Mouse (Mus musculus) frontal cortex, postnatal 10 days (tissue): Measurements from ENCODE around the gene Runx1.

Source experiments
- DNase-seq, 2 experiments: peaks; one replicate each; pipeline ENCODE4 v3.0.0; 2022; ENCODE audit warnings: low spot score in 2 of 2, mixed read lengths in 1 of 2

The Runx1 gene

GRCm38 (mm10) chr16:92699531-92700397 is 126.2 kb downstream of the Runx1 start:
- DNase-seq: no peak

- peak; percentile 44 to 81 for DNase-seq
Observed at GRCm38 (mm10) chr16:92698612-92698998, 127.3 kb downstream of the Runx1 start.

DNA sequence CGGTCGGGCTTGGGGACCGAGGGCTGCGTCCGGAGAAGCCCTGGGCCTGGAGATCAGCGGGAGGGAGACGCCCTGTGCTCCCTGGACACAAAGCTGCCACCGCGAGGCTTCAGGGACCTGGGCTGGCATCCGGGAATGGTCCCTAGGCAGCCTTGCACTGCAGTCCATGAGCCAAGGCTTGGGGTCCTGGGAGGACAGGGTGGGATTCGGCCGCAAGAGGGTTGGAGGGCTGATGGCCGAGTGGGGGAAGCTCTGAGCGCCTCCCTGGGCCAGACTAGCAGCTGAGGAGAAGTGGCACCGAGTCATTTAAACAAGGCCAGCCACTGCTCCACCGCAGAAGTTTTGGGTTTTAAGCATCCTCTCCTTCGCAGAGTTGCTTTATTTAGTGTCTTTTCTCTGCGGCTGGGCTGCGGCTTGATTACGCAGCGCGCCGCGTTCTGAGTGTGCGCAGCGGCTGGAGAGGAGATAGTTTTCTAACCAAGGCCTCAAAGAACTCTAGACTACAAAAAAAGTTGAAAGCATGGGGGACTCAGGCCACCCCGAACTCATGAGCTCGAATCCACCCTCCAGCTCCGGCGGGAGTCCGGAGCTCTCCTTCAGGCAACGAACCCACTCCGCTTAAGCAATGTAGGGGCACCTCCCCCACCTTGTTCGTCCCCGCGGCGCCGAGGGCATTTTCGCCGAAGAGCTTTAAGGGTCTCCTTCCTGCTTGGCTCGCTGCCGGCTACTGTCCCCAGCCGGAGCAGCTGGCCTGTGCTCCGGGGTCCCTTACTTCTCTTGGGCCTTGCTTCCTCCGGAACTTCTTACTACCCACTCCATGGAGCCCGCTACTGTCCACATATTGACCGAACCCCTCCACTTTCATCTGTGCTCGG is 128.0 kb downstream of the Runx1 start:
- DNase-seq: peak in 1 of 2 experiments; percentile 21

- peak in 1 of 2 experiments; percentile 39 for DNase-seq
Observed at GRCm38 (mm10) chr16:92697227-92697736, 128.7 kb downstream of the Runx1 start.

DNA sequence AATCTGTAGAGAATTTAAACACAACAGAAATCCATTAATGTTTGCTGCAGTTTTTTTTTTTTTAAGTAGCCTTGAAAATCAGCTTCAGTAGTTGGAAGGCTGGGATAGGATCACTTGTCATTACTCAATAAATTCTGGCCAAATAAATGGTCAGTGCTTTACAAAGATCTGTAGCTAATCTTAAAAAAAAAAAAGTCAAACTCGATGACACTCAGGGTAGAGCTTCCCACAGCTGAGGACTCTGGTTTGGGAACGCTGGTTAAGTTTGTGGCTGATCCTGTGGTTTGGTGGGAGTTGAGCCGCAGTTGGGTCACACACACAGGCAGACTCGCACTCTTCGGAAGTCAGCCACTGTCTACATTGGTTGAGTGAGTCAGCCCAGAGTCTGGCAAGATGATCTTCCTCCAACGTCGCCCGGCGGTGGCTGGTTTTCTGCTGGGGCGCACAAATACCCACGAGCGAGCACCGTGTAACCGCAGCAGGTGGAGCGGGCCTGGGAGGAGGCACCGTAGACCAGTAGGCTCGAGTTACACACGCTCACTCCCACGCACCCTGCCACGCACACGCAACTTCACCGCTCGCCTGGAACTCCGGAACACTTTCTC is 129.4 kb downstream of the Runx1 start:
- no peak for DNase-seq

DNA sequence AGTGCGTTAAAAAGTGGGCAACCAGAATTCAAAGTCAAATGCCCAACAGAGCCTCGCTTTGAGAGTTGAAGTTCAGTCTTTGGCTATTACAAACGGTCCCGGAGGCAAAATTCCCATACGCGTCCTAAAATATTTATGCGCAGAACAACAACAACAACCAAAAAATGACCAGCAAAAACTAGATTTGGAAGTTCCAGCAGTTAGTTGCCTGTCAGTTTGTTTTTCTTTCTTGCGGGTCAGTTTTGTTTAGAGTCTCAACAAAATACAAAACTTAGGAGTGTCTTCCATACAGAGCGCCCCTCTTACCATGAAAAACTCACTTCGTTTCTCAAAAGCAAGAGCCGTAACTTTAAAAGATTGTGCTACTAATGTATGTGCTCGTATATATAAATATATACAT is 130.0 kb downstream of the Runx1 start:
- no peak for DNase-seq

DNA sequence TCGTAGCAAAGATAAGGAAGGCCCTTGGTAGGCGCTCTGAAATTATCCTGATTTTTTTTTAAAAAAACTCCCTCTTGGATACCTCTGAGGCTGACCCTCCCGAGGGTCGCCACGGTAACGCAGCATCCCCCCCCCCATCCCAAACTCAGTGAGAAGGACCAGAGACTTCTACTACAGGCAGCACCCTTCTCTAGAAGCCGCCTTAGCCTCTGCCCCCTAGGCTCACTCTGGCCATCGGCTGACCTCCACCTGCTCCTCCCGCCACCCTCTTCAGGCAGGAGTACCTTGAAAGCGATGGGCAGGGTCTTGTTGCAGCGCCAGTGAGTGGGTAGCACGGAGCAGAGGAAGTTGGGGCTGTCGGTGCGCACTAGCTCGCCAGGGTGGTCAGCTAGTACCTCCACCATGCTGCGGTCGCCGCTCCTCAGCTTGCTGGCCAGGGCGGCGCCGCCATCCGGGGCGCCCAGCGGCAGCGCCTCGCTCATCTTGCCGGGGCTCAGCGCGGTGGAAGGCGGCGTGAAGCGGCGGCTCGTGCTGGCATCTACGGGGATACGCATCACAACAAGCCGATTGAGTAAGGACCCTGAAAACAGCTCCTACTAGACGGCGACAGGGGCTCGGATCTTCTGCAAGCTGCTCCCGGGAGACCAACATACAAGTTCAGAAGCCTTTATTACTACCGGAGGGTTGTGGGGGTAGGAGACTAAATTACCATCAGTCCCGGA is 130.6 kb downstream of the Runx1 start:
- DNase-seq: no peak

DNA sequence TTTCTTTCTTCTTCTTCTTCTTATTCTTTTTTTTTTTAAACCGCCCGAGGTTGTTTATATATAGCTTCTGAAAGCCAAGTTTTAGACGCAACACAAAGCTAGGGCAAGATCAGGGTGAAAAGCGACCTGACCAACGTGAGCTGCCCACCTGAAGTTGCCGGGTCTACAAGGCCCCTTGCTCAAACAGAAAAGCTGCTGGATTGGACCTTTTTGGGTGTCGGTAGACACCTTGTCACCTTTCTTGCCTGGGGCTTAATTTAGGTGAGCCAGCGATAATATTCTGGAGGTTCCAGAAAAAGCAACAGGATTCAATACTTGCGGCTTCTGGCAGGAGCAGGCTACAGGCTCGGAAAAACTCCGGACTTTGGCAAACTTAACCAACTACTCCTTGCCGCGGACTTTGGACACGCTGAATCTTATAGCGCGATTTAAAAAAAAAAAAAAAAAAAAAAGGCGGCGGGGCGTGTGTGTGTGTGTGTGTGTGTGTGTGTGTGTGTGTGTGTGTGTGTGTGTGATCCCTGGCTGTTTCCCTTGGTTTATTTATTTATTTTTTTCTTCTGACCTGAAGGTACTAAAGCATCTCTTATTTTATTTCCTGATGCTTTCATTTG is 131.3 kb downstream of the Runx1 start:
- no peak for DNase-seq

GRCm38 (mm10) chr16:92690759-92691158 is 135.2 kb downstream of the Runx1 start:
- DNase-seq: no peak

GRCm38 (mm10) chr16:92688941-92689340 is 137.0 kb downstream of the Runx1 start:
- no peak for DNase-seq

DNA sequence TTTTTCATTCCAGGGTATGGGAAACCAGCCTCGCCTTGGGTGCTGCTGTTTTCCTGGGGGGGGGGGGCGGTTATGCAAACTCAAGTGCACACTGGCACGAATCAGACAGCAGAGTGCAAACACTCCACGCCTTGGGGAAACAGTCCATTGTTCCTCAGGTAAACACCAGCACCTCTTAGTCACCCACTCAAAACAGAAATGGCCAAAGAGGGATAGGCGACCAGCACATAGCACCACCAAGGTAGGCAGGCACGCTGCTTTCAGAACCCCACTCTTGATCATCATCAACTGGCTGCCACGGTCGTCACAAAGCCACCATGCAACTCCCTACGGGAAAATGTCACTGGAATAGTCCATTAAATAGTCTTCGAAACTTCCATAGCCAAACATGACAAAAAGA is 139.0 kb downstream of the Runx1 start:
- DNase-seq: no peak

GRCm38 (mm10) chr16:92685766-92686315 is 140.1 kb downstream of the Runx1 start:
- no peak for DNase-seq

DNA sequence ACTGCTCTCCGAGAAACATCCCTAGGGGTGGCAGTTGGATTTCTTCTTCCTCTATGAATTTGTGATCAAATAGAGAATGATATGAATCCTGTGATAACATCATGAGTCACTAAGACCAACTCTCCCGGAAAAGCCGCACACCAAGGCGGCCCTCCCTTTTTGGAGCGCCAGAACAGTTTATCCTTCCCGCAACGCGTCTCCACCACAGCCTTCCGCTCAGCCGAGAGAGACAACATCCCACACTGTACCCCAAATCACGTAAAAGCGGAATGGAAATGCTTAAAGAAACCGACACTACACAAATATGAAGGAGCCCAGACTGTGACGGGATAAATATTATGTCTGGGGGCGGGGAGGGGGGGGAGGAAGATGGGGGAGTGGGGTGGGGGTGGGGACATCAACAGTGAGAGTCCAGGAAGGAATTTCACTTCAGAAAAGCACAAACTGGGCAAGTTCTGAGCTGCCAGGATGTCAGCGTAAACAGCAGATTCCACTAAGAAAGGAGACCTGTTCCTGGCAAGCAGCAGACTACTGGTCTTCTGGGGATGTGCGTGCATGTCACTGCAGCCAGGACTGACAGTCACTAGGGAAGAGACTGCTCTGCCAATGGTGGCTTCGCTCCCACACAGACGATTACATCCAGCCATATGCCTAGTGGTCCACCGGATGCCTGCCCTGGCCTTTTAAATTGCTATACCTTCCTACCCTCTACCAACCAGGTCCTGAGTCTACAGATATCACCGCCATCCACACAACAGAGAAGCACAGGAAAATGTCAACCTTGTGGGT is 141.3 kb downstream of the Runx1 start:
- no peak for DNase-seq

GRCm38 (mm10) chr16:92676630-92677029 is 149.3 kb downstream of the Runx1 start:
- no peak for DNase-seq

GRCm38 (mm10) chr16:92675677-92676076 is 150.3 kb downstream of the Runx1 start:
- DNase-seq: no peak

DNA sequence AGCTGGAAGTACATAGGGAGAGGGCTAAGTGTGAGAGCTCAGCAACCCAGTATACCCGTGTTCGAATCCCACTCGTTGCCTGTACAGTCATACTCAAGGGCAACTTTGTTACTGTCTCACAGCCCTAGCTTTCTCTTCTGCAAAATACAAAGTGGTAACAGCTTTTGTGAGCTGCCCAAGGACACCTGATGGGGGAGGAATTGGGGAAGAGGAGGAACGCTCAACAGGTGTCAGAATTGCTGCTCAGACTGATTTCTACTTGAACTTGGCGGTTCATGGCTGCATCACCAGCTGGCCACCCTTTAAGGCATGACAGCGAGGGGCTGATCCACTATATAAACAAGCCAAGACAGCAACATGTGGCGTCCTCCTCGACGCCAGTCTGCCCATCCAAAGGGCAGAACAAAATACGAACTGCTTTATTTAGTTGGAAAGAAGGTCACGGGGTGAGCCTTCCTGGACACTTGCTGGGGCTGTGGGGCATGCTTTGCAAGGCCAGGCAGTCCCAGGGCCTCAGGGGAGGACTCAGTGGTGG is 151.0 kb downstream of the Runx1 start:
- no peak for DNase-seq

DNA sequence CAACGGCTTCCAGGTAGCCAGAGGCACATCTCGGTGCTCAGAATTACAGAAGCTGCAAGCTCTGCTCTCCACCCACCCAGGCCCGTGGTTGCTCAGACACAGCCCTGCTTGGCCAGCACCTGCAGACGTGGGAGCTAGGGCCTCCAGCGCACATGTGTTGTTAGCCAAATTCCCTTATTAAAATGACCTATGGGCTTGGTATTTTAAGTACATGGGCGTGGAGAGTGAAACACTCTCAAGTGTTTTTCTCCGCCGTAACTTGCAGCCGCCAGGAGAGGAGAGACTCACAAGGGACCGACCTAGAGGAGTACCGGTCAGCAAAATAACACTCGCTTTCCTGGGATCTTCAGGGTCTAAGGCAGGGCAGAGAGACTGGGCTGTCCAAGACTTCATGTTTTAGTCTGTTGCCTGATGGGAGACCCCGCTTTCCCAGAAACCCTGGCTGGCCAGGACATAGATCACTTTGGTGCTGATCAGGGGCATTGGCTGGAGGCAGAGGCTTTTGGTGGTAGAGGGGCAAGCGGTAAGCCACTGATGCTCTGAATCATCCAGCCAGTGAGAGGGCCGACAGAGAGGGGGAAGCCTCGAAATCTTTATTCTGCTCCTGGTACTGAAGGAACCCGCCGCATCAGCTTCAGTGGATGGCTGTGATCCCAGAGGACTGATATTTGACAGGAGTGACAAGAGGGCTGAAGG is 151.7 kb downstream of the Runx1 start:
- DNase-seq: no peak

GRCm38 (mm10) chr16:92668807-92669206 is 157.1 kb downstream of the Runx1 start:
- DNase-seq: no peak

DNA sequence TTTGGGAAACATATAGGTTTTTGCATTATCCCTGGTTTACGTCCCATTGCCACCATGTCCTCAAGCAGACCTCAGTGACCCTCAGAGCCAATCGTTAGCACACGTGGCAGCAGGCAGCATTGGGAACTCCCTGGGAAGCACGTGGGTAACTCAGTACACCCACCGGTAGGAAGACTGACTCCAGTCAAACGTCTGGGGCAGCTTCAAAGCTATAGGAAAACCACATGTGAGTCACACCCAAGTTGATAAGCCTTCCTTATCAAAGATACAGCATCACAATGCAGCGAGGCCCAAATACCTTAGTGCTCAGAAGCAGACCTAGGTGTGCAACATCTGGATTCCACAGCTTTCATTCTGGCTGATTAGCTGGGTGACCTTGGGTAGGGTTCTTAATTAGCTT is 164.2 kb downstream of the Runx1 start:
- no peak for DNase-seq
